Mouse (Mus musculus): ENCODE measurements around the gene Bricd5. TPM values are rescaled to one million over a fixed set of nuclear protein-coding genes. Genes with fewer than 3 reads are reported as not detected.

The Bricd5 gene
- total RNA-seq, 2 experiments from 2014 or later = 0.26 TPM; not detected in 1

DNA sequence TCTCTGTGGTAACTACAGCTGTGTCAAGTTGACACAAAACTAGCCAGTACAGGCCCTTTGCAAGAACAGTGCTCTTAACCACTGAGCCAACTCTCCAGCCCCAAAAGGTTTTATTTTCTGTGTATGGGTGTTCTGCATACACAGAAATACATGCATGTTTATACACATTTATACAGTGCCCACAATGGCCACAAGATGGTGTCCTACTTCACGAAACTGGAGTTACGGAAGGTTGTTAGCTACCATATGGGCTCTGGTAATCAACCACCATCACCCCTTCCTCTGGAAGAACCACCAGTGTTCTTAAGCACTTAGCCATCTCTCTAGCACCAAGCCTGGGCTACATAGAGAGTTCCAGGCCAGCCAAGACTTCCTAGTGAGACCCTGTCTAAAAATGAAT, 12.1 kb upstream of the Bricd5 start:
- ATAC-seq (ENCODE audit: poor library complexity, severe bottlenecking) = peak; percentile 49; the same call in 1 of the 2 replicates

DNA sequence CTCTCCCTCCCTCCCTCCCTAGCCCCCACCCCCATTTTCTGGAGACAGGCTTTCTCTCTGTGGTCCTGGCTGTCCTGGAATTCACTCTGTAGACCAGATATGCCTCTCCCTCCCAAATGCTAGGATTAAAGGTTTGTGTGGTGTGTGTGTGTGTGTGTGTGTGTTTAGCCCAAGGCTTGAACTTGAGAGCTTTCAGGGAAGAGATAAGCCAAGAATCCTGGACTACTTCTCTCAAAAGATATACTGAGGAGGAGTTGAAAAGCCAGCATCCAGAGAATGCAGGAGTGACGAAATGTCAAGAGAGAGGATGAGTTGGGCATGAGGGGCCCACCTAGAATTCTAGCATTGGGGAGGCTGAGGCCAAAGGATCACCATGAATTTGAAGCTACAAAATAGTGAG, 10.8 kb upstream of the Bricd5 start:
- ATAC-seq (ENCODE audit: poor library complexity, severe bottlenecking) = no peak

DNA sequence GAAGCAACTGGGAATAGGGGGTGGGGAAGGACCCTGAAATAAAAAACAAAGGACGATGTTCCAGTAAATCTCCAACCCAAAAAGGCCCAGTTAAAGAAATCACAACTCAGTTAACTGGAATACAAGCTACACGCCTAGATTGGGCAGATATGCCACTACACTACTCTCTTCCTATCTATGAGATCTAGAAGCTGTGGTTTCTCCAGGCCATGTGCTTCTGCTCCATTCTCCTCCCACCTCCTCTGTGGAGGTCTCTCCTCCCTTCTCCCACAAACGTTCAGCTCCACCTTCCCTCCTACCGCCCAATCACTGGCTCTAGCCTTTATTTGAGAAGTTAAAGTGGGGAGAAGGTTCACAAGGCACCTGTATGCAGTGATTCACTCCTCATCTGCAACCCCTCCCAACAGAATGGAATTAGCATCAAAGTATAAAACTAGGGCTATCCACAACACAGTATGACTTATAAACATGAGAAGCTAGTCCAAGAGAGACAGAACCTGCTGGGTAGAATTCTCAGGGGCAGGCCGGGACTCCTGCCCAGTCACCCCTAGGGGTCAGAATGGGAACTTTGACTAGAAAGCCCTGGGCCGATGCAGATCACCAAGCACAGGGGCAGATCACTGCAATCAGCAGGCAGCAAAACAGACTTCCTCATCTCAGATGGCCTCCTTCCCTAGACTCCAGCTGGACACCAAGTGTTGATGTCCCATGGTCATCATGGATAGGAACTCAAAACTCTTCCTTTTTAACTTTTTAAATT, 10.1 kb upstream of the Bricd5 start:
- ATAC-seq (ENCODE audit: poor library complexity, severe bottlenecking) = peak; percentile 82

DNA sequence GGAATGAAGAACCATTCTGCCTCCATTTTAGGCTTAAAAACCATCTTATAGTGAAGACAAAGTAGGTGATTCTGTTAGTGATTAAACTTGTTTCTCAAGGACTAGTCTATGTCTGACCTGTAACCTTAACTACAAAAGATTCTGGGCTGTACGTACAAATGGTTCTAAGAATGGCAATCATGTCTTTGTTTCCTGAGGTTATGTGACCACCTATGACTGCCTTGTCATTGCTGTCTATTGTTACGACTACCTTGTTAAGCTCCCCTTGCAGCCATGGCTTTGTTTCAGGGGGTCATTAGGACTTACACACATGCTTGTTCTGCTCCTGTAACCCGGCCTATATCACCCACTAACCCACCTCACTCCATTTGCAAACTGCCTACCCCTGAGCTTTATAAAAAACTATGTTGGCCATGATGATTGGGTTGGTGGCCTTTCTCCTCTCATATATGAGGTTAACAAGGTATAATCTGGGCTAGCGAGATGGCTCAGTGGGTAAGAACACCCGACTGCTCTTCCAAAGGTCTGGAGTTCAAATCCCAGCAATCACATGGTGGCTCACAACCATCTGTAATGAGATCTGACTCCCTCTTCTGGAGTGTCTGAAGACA, 4.9 kb upstream of the Bricd5 start:
- ATAC-seq (ENCODE audit: poor library complexity, severe bottlenecking) = no peak

DNA sequence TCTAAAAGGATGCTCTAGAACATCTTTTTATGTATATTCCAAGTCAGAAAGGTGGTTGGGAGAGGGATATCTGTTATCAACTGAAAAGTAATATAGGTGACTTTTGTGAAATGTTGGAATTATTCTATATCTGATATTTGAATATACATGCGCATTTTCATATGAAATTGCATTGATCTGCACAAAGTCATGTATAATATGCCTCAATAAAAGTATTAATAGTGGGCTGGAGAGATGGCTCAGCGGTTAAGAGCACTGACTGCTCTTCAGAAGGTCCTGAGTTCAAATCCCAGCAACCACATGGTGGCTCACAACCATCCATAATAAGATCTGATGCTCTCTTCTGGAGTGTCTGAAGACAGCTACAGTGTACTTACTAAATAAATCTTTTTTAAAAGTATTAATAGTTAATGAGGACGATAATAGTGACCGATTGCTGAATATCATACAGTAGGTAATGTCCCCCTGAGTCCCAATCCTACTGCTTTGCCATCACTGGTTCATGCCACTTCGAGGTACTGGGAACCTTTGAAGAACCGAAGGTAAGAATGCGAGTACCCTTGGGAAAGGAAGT, 4.3 kb upstream of the Bricd5 start:
- ATAC-seq (ENCODE audit: poor library complexity, severe bottlenecking) = no peak

DNA sequence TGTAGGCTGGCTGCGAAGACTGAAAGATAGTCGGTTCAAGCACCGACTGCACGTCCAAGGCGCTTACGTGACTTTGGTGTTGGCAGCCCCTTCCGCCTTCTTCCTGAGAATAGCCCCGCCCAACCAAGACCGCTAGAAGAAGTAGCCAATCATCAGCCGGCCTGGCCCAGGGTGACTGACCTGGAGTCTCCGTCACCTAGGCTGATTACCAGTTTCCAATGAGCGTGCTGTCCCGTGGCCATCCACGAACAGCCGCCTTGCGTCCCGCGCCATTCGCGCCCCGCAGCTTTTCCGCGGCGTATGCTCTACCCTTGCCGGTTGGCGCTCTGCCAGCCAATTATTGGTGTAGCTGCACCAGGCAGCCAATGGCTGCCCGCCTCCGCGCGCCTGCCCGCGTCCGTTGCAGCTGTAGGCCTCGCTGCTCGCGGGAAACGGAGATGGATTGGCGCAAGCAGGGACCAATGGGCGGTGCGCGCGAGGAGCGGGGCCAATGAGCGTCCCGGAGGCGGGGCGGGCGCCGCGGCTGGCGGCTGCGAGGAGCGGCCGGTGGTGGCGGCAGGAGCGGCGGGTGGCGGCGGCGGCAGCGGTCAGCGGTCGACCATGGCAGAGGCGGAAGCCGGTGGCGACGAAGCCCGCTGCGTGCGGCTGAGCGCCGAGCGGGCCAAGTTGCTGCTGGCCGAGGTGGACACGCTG, 3.6 kb upstream of the Bricd5 start, which contains the start of the genes E4f1 and Pgp:
E4f1 (minus strand) TSS at position 404 of the 693 bp plus-strand sequence.
Pgp (plus strand) TSS at position 483 of the 693 bp plus-strand sequence.
- peak; percentile 96 for ATAC-seq (ENCODE audit: poor library complexity, severe bottlenecking)

DNA sequence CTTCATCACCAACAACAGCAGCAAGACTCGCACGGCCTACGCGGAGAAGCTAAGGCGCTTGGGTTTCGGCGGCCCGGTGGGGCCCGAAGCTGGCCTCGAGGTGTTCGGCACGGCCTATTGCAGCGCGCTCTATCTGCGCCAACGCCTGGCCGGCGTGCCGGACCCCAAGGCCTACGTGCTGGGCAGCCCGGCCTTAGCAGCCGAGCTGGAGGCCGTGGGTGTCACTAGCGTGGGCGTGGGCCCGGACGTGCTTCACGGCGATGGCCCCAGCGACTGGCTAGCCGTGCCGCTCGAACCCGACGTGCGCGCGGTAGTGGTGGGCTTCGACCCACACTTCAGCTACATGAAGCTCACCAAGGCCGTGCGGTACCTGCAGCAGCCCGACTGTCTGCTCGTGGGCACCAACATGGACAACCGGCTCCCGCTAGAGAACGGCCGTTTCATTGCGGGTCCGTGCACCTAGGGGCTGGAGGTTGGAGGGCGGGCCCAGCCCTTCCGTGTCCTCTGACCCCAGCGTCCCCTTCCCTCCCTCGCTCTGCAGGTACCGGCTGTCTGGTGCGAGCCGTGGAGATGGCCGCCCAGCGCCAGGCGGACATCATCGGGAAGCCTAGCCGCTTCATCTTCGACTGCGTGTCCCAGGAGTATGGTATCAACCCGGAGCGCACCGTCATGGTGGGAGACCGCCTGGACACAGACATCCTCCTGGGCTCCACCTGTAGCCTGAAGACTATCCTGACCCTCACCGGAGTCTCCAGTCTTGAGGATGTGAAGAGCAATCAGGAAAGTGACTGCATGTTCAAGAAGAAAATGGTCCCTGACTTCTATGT, 2.8 kb upstream of the Bricd5 start:
- ATAC-seq (ENCODE audit: poor library complexity, severe bottlenecking) = no peak

DNA sequence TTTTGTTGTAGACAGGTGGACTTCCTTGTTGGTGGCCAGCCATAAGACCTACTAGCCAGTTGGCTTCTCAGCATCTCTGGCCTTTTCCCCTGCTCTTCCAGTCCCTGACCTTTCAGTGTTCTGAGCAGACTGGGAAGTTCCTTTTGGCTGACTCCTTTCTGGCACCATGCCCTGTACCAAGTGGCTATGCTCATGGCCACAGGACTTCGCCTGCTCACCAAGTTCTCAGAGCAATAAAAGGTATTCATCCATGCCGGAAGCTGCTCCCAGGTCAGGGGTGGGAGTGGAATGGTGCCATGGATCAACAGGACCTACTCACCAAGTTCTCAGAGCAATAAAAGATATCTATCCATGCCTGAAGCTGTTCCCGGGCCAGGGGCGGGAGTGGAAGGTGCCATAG, 1.2 kb upstream of the Bricd5 start:
- no peak for ATAC-seq (ENCODE audit: poor library complexity, severe bottlenecking)

DNA sequence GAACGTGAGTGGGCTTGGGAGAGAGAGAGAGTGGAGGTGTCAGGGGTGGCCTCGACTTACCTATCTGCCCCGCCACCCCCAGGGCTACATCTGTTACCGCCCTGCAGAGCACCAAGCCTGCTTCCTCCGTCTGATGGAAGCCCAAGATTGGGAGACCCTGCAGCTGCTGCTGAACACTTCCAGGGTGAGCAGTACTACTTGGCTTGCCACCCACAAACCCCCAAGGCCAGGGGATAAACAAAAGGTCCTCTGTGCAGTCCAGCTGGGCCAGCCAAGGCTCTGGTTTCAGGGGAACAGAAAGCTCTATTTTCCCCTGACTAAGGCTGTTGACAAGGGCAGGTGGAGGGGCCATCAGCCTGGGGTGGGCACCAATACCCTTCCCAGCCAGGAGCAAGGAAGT, 873 bp downstream of the Bricd5 start:
- ATAC-seq (ENCODE audit: poor library complexity, severe bottlenecking) = no peak

DNA sequence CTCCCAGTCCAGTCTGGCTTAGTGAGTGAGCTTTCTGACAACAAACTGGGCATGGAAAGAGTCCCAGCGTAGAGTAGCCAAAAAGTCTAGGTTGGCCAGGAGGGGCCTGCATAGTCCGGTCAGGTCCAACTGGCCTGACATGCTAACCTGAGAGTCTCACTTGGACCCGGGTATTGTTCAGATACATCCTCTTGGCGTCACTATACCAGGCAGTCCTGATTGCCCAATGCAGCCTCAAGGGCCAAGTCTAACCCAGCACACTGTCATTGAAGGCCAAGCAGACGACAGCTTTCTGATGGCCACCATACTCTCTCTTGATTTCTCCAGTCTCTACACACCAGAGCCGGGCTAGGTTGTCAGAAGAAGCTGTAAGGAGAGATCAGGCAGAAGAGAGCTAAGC, 1.9 kb downstream of the Bricd5 start:
- no peak for ATAC-seq (ENCODE audit: poor library complexity, severe bottlenecking)

DNA sequence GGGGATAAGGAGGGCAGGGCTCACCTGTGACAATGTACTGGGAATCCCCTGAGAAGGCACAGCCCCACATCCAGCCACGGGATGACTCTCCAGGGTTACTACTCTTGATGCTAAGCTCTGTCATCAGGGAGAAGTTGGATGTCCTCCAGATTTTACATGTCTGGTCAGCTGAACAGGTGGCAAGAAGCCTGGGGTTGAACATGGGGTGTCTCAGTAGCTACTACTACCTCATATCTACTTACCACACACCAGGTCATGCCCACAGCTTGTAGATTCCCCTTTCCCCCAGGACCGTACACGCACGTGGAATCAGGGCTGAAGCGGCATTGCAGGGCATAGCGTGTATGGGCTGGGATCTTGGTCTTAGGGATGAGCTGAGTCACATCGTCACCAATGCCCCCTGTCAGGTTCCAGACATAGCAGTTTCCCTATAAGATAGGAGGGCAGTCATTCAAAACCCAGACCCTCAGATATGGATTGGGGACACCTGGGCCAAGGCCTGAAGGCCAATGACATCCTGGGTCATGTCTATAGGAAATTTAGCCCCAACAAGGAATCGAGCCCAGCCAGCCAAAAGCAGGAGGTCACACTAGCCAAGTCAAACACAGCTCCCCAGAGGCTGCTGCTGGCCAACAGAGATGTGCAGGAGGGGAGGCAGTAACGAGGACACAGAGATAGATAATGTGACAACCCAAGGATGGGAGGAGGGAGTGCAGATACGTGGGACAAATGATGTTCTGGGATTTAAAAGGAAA, 2.5 kb downstream of the Bricd5 start:
- ATAC-seq (ENCODE audit: poor library complexity, severe bottlenecking) = no peak

DNA sequence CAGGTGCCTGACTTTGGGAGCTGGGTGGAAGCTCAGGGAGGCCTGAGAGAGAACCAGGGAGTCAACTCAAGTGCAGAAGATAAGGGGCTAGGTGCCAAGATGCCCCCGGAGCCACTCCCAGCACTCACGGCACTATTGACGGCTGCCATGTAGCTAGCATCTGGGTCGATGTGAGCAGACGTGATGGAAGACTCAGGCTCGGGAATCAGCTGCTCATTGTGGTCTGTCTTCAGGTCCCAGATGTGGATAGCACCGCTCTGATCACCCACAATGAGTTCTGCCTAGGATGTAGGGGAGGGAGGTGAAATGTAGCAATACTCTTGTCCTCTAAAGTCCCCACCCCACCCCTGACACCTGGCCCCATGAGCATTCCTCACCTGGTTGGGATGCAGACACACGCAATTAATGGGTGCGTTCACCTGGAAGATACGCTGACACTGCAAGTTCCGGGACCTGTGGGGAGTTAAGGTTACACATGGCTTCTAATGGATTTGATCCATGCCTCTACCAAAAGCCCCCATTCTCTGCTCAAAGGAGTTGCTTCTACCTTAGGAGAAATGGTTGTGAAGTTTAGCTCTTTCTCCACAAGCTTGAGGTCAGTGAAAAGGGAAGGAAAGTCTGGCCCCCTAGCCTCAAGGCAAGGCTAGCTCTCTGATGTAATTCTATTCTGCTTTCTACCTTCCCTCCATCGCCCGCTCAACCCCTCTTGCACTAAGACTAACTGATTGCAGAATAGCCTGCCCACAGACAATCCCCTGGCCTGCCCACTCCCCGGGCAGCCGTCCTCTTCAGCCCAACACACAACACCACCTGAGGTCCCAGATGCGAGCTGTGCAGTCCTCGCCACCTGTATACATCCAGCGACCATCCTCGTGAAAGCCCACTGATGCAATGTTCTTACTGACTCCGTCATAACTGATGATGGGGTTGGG, 3.6 kb downstream of the Bricd5 start:
- ATAC-seq (ENCODE audit: poor library complexity, severe bottlenecking) = peak; percentile 49

DNA sequence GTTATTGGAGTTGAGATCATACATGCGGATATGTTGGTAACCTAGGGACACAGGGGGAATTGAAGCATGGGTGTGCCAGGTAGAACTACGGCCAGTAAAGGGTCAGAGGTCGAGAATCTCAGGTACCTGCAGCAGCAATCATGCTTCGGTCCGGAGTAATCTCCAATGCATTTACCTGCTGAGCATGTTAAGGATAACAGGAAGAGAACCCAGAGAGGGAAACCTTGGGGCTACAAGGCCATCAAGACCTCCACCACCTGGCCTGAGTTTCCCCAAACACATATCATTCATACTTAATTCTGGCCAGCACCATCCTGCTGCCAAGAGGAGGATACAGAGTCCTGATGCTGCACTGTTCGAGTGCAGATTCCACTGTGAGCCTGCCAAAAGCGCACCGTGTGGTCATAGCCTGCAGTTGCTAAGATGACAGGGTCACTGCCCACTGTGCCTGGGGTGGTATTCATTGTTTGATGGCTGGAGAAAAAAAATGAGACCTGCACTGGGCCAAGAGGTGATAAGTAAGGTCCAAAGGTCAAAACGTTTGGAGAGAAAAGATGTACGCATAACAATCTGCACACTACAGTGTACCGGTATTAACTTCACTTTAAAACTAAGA, 4.4 kb downstream of the Bricd5 start:
- no peak for ATAC-seq (ENCODE audit: poor library complexity, severe bottlenecking)

DNA sequence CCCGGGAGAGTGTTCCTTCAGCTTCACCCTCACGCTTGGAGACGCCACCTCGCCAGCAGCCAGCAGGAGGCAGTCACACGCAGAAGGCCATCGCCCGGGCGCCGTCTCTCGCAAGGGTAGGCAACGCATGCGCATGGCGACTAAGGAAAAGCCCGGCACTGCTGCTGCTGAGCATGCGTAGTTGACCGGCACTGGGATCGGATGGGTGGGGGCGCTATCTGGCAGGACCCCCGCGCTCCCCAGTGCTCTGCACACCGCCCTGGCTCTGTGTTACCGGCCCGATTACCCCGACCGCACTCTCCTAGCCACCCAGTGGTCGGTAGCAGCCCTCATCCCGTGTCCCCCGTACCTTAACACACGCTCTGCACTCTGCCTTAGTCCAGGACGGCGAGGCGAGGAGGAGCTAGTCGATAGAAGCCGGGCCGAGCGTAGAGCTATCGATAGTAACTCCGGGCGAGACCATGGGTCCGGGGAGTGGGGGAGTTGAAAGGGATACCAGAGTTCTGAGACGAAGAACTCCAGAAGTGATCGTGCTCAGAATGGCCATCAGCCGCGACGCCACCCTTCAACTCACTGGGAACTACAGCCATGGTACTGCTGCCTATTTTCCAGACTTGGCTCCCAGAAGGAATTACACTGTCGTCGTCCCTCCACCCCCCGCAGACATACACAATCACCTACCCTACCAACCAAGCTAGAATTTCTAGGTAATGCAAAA, 5.1 kb downstream of the Bricd5 start, which contains the start of gene Mlst8:
Mlst8 (minus strand) TSS at position 416 of the 718 bp plus-strand sequence.
- ATAC-seq (ENCODE audit: poor library complexity, severe bottlenecking) = peak; percentile 91

DNA sequence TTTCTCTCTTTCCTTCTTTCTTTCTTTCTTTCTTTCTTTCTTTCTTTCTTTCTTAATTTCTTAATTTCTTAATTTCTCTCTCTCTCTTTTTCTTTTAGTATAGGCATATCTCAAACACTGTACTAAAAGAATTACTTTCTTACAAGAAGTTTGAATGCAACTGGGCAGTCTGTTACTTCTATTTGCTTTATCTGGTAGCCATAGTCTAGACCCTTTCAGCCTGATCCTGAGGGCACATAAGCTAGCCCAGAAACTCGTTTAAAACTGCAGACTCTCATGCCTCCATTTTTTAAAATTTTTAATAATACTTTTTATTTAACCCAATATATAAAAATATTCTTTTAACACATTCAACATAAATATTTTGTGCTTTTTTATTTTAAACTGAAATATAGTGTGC, 5.7 kb downstream of the Bricd5 start:
- no peak for ATAC-seq (ENCODE audit: poor library complexity, severe bottlenecking)

DNA sequence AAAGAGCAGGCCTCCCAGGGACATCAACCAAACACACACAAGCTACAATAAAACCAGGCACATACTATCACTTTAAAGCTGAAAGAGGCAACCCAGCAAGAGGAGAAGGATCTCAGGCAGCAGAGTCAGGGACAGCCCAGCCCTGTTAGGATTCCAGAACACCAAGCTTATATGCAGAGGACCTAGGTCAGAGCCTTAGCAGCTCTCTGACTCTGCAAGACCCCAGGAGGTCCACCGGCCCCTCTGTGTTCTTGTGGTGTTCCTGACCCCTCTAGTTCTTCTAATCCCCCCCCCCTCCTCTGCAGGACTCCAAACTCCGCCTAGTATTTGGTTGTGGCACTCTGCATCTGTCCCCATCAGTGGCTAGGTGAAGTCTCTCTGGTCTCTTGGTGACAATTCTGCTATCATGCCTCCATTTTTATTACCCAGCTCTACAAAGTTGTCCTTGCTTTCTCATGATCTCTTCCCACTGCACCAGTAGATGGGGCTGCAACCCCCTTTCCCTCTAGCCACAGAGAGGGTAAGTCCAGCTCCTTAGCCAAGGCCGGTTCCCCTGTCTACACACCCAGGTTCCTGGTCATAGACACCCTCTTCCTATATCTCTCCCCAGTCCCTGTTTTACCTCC, 6.6 kb downstream of the Bricd5 start:
- no peak for ATAC-seq (ENCODE audit: poor library complexity, severe bottlenecking)
